Mouse (Mus musculus) forebrain, embryonic 15.5 days (tissue): Measurements from ENCODE around the gene Mrpl51. TPM values are rescaled to one million over a fixed set of nuclear protein-coding genes. Genes with fewer than 3 reads are reported as not detected.

ENCODE experiments used
- ATAC-seq: fragments of 200-750 bp; cut with Nextera tagmentation; replicated peaks from 2 replicates; pipeline ENCODE4 v1.8.0; 2017; ENCODE audit warnings: mild to moderate bottlenecking, moderate TSS enrichment, moderate library complexity
- H3K27ac ChIP-seq: fragments of 300-500 bp; sonication (generic); replicated peaks from 2 replicates; pipeline ENCODE4 v1.5.1; 2015; ENCODE audit warnings: mild to moderate bottlenecking, inconsistent platforms
- H3K27me3 ChIP-seq: fragments of 300-500 bp; sonication (generic); 2 replicates; pipeline ENCODE4 v1.6.1; 2015; ENCODE audit warnings: inconsistent platforms
- H3K36me3 ChIP-seq: fragments of 300-500 bp; sonication (generic); 2 replicates; pipeline ENCODE4 v1.6.1; 2015; ENCODE audit warnings: mild to moderate bottlenecking, inconsistent platforms
- H3K4me1 ChIP-seq: fragments of 300-500 bp; sonication (generic); 2 replicates; pipeline ENCODE4 v1.6.1; 2015; ENCODE audit warnings: inconsistent platforms
- H3K4me2 ChIP-seq: fragments of 300-500 bp; sonication (generic); replicated peaks from 2 replicates; pipeline ENCODE4 v1.6.1; 2015; ENCODE audit warnings: mild to moderate bottlenecking, inconsistent platforms
- H3K4me3 ChIP-seq: fragments of 300-500 bp; sonication (generic); 2 replicates; pipeline ENCODE4 v1.5.1; 2015; ENCODE audit warnings: mild to moderate bottlenecking, inconsistent platforms
- H3K9ac ChIP-seq: fragments of 300-500 bp; sonication (generic); replicated peaks from 2 replicates; pipeline ENCODE4 v1.6.1; 2015; ENCODE audit warnings: mild to moderate bottlenecking, inconsistent platforms
- H3K9me3 ChIP-seq: fragments of 300-500 bp; sonication (generic); 2 replicates; pipeline ENCODE4 v1.6.1; 2016; ENCODE audit warnings: inconsistent platforms
- WGBS: fragments of 180-500 bp; shearing (Covaris S2); methylation state at CpG from one replicate; pipeline ENCODE4 v1.1.7; 2015; ENCODE audit warnings: mixed read lengths; 5-methylcytosine and 5-hydroxymethylcytosine counted together
- polyA plus RNA-seq: library from polyadenylated mRNA; unstranded; fragments of >200 nt; fragmentation: Nextera tagmentation; extraction: Ambion mirVana; gene quantifications from 2 replicates; pipeline ENCODE4 v1.2.1, GENCODE M21; 2015

Gene Mrpl51
- polyA plus RNA-seq, 1 experiment from 2014 or later = 158 TPM

- H3K36me3 ChIP-seq = no peaks in the 10 kb centered on the region
- H3K9me3 ChIP-seq = no peaks in the 10 kb centered on the region
- peak within 1 kb of the TSS; percentile 40 for H3K4me3 ChIP-seq
- no peak within 1 kb of the TSS; the same call in 1 of the 2 replicates for H3K27ac ChIP-seq
- ATAC-seq = peak; percentile 74
- peak within 1 kb of the TSS; percentile 55 for H3K9ac ChIP-seq
- 8% methylated on average over 16 of the region's 16 CpGs for WGBS
- no peaks in the 10 kb centered on the region for H3K27me3 ChIP-seq
- peak within 1 kb of the TSS; percentile 75 for H3K4me2 ChIP-seq
- H3K4me1 ChIP-seq = peaks cover 12% of the 10 kb centered on the region
These were observed 39.8 kb downstream of the Mrpl51 start, which contains the start of gene Tapbpl for GRCm38 (mm10) chr6:125231117-125232044. Gene Tapbpl (minus strand): TSS chr6:125231860.

- Histone ChIP-seq H3K4me2 (peak overlapping the region; percentile 75), H3K4me1 (peaks cover 12% of the 10 kb centered on the region), H3K27me3 (no peaks in the 10 kb centered on the region), H3K36me3 (no peaks in the 10 kb centered on the region), H3K9ac (peak overlapping the region; percentile 55; the same call in 1 of the 2 replicates), H3K4me3 (peak overlapping the region; percentile 40), H3K9me3 (no peaks in the 10 kb centered on the region), H3K27ac (no peak overlapping the region)
- no peak for ATAC-seq
- 54% methylated on average over 4 of the region's 4 CpGs for WGBS
These were observed 40.4 kb downstream of the Mrpl51 start for GRCm38 (mm10) chr6:125232045-125232437.

- H3K27ac ChIP-seq = no peak overlapping the region
- ATAC-seq = no peak
- H3K36me3 ChIP-seq = no peaks in the 10 kb centered on the region
- H3K4me3 ChIP-seq = no peak overlapping the region
- no peaks in the 10 kb centered on the region for H3K9me3 ChIP-seq
- no peak overlapping the region for H3K9ac ChIP-seq
- 86% methylated on average over 6 of the region's 6 CpGs for WGBS
- no peak overlapping the region for H3K4me2 ChIP-seq
- H3K4me1 ChIP-seq = peaks cover 12% of the 10 kb centered on the region
- no peaks in the 10 kb centered on the region for H3K27me3 ChIP-seq
These were observed 40.9 kb downstream of the Mrpl51 start for GRCm38 (mm10) chr6:125232516-125232915.

GRCm38 (mm10) chr6:125233816-125234519 is 42.4 kb downstream of the Mrpl51 start:
- Histone ChIP-seq H3K4me2 (no peak overlapping the region), H3K9me3 (no peaks in the 10 kb centered on the region), H3K9ac (no peak overlapping the region), H3K4me3 (no peak overlapping the region), H3K4me1 (peaks cover 12% of the 10 kb centered on the region), H3K27me3 (no peaks in the 10 kb centered on the region), H3K27ac (no peak overlapping the region), H3K36me3 (no peaks in the 10 kb centered on the region)
- WGBS = 68% methylated on average over 7 of the region's 7 CpGs
- no peak for ATAC-seq

GRCm38 (mm10) chr6:125234520-125234828 is 42.9 kb downstream of the Mrpl51 start:
- H3K9me3 ChIP-seq = no peaks in the 10 kb centered on the region
- H3K4me1 ChIP-seq = peaks cover 12% of the 10 kb centered on the region
- H3K4me2 ChIP-seq = no peak overlapping the region
- H3K4me3 ChIP-seq = no peak overlapping the region
- H3K36me3 ChIP-seq = no peaks in the 10 kb centered on the region
- WGBS = 86% methylated on average over 5 of the region's 5 CpGs
- no peak overlapping the region for H3K9ac ChIP-seq
- ATAC-seq = no peak
- no peaks in the 10 kb centered on the region for H3K27me3 ChIP-seq
- no peak overlapping the region for H3K27ac ChIP-seq

GRCm38 (mm10) chr6:125236341-125236740 is 44.7 kb downstream of the Mrpl51 start:
- Histone ChIP-seq H3K9me3 (no peaks in the 10 kb centered on the region), H3K4me1 (peaks cover 8% of the 10 kb centered on the region), H3K27me3 (no peaks in the 10 kb centered on the region), H3K36me3 (no peaks in the 10 kb centered on the region), H3K27ac (no peak overlapping the region), H3K9ac (no peak overlapping the region), H3K4me3 (no peak overlapping the region), H3K4me2 (no peak overlapping the region)
- 42% methylated on average over 6 of the region's 6 CpGs for WGBS
- ATAC-seq = no peak

- no peak for ATAC-seq
- no peak within 1 kb of the TSS for H3K4me2 ChIP-seq
- H3K36me3 ChIP-seq = no peaks in the 10 kb centered on the region
- peaks cover 3% of the 10 kb centered on the region for H3K4me1 ChIP-seq
- no peaks in the 10 kb centered on the region for H3K27me3 ChIP-seq
- H3K9ac ChIP-seq = no peak within 1 kb of the TSS
- 25% methylated on average over 6 of the region's 6 CpGs for WGBS
- no peaks in the 10 kb centered on the region for H3K9me3 ChIP-seq
- H3K4me3 ChIP-seq = no peak within 1 kb of the TSS
- no peak within 1 kb of the TSS for H3K27ac ChIP-seq
These were observed 45.2 kb downstream of the Mrpl51 start, which contains the start of gene Cd27 for GRCm38 (mm10) chr6:125236782-125237181. Gene Cd27 (minus strand): TSS chr6:125237010.

GRCm38 (mm10) chr6:125237421-125237820 is 45.8 kb downstream of the Mrpl51 start:
- Histone ChIP-seq H3K27me3 (no peaks in the 10 kb centered on the region), H3K4me3 (no peak overlapping the region), H3K4me2 (no peak overlapping the region), H3K4me1 (no peaks in the 10 kb centered on the region), H3K27ac (no peak overlapping the region), H3K9ac (no peak overlapping the region), H3K9me3 (no peaks in the 10 kb centered on the region), H3K36me3 (no peaks in the 10 kb centered on the region)
- no peak for ATAC-seq
- WGBS = 92% methylated on average over 4 of the region's 4 CpGs

- H3K4me1 ChIP-seq = no peaks in the 10 kb centered on the region
- H3K27ac ChIP-seq = no peak overlapping the region
- 84% methylated on average over 6 of the region's 6 CpGs for WGBS
- H3K9ac ChIP-seq = no peak overlapping the region
- H3K4me3 ChIP-seq = no peak overlapping the region
- no peak overlapping the region for H3K4me2 ChIP-seq
- no peak for ATAC-seq
- no peaks in the 10 kb centered on the region for H3K36me3 ChIP-seq
- H3K9me3 ChIP-seq = no peaks in the 10 kb centered on the region
- H3K27me3 ChIP-seq = no peaks in the 10 kb centered on the region
These were observed 46.8 kb downstream of the Mrpl51 start for GRCm38 (mm10) chr6:125238396-125238795.

- H3K4me1 ChIP-seq = no peaks in the 10 kb centered on the region
- no peak overlapping the region for H3K27ac ChIP-seq
- no peak for ATAC-seq
- no peaks in the 10 kb centered on the region for H3K36me3 ChIP-seq
- 94% methylated on average over 5 of the region's 5 CpGs for WGBS
- H3K9me3 ChIP-seq = no peaks in the 10 kb centered on the region
- H3K9ac ChIP-seq = no peak overlapping the region
- H3K27me3 ChIP-seq = no peaks in the 10 kb centered on the region
- H3K4me3 ChIP-seq = no peak overlapping the region
- no peak overlapping the region for H3K4me2 ChIP-seq
These were observed 47.9 kb downstream of the Mrpl51 start for GRCm38 (mm10) chr6:125239547-125239946.

GRCm38 (mm10) chr6:125240617-125241016 is 49.0 kb downstream of the Mrpl51 start:
- H3K36me3 ChIP-seq = no peaks in the 10 kb centered on the region
- ATAC-seq = no peak
- no peaks in the 10 kb centered on the region for H3K9me3 ChIP-seq
- no peak overlapping the region for H3K4me2 ChIP-seq
- WGBS = 86% methylated on average over 5 of the region's 5 CpGs
- H3K4me1 ChIP-seq = no peaks in the 10 kb centered on the region
- no peak overlapping the region for H3K27ac ChIP-seq
- no peak overlapping the region for H3K9ac ChIP-seq
- no peak overlapping the region for H3K4me3 ChIP-seq
- no peaks in the 10 kb centered on the region for H3K27me3 ChIP-seq

GRCm38 (mm10) chr6:125241566-125241965 is 50.0 kb downstream of the Mrpl51 start:
- Histone ChIP-seq H3K4me1 (no peaks in the 10 kb centered on the region), H3K36me3 (no peaks in the 10 kb centered on the region), H3K27me3 (no peaks in the 10 kb centered on the region), H3K4me3 (no peak overlapping the region), H3K27ac (no peak overlapping the region), H3K9me3 (no peaks in the 10 kb centered on the region), H3K9ac (no peak overlapping the region), H3K4me2 (no peak overlapping the region)
- 88% methylated on average over 8 of the region's 8 CpGs for WGBS
- ATAC-seq = no peak
